Mouse (Mus musculus) lung, postnatal 36 days (tissue): ENCODE measurements at regions not wholly inside any gene's neighbourhood (a gene's known extent, or its start where the extent isn't known, plus 50 kb on each side); places are given as distances from the start of the nearest gene placed in this dataset.
A peak's percentile ranks its signal among the peaks of the same experiment; 100 is the strongest.

Source experiments
- DNase-seq: peaks from one replicate; pipeline ENCODE4 v3.0.0; 2022; ENCODE audit warnings: mixed read lengths

DNA sequence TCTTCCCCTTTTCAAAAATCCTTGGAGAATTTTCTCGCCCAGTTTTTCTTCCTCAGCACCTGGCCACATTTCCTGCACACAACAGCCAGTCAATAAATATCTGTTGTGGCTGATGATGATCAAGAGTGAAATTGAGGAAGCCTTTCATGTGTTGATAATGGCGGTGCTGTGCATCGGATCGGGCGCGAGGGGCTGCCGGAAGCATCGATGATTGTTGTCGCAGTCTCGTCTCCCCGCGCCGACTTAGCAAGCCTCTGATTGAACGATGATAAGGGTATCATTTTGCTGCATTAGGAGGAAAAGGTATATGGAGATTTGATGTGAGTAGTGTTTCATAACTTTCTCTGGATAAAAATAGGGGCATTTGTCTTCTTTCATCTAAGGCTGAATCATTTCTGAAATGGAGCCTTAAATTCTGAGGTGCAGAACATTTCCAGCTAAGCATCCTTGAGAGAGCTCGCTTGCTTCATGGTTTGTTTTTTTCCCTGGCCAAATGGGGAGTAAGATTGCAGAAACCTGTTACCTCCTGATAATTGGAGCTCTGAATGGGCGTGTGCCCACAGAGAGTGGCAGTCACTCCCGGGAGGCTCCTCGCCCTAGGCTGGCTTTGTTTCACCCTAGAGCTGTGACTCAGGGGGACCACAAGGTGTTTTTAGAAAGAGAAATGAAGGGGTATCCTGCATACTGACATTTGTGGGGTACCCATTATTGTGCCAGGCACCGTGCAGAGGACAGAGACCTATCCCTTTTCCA, 94.8 kb upstream of the Podxl start:
- DNase-seq: no peak

DNA sequence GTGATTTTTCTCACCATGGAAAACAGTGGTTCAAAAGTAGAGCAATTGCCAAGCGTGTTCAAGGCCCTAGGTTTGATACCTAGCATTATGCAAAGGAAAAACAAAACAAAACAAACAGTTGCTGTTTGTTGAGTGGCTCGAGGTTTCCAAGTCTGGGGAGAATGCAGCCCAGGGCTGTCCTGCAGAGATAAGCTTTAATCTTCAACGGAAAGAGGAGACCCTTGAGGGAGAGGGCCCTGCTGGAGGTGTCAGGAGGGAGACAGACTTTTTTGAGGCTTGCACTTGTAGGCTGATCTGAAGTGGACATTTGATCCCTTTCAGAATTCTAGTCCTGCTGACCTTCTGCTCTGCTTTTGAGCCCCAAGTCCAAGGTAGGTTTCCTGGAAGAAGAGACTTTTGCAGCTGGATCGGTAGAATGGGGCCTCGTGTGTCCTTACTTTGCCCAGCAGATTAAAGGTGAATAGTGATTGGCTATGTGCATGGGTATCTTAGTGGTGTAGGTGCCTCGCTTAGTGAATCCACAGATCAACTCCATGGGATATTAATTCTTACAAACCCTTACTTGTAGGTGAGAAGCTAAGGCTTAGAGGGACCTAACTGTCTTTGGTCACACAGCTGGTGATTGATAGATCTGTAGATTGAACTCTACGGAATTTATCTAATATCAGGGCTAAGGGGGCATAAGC, 87.2 kb upstream of the Podxl start:
- no peak for DNase-seq

DNA sequence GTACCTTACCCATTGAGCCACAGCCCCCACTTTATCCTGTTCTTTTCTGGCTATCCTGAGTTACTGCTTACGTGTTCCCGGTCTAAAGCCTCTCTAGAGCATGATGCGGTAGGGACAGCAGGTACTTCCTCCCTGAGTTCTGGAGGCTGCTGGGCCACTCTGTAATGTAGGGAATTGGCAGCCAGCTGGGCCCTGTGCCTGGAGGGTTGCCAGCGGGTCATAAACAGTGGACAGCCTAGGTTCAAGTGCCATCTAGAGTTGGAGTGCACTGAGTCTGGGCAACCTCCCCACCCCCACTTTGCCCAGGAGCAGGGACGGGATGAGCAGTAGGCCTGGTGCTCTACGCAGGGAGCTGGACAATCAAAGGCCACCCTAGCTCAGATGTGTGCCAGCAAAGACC, 81.5 kb upstream of the Podxl start:
- DNase-seq: peak; percentile 67

DNA sequence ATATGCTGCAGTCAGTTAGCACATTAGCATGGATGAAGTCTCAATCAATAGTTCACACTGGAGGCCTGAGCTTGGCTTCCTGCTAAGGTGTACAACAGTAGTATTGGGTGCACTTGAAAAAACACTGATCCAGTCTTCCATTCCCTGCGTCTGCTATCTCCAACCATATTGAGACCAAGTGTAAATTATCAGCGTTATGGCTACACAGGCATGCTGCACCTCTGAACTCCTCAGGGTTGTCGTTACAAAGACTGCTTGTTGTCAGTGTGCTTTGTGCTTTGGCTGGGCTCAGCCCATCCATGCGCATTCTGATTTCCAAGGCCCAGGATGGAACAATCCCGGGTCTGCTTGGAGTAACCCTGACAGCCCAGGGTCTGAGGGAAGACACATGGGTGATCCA, 80.7 kb upstream of the Podxl start:
- no peak for DNase-seq

DNA sequence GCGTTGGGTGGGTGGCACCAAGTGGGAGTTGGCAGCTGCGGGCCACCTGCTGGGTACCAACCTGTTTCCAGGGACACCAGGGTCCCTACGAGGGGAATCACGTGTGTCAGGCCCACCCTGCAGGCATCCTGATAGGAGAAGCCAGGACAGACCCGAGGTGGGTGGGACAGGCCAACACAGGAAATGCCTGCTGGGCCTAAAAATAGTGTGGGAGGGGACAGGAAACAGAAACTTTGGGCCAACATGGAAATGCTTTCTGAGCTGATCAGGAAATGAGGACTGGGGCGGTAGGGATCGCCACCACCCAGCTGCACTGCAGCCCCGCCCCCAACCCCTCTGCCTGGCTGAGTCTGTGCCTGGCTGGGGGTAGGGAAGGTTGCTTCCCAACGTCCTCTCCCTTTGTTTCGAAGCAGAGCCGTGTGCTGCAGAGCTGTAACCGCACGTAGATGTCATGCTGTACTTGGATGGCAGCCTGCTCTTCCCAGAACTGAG, 78.7 kb upstream of the Podxl start:
- peak; percentile 91 for DNase-seq

DNA sequence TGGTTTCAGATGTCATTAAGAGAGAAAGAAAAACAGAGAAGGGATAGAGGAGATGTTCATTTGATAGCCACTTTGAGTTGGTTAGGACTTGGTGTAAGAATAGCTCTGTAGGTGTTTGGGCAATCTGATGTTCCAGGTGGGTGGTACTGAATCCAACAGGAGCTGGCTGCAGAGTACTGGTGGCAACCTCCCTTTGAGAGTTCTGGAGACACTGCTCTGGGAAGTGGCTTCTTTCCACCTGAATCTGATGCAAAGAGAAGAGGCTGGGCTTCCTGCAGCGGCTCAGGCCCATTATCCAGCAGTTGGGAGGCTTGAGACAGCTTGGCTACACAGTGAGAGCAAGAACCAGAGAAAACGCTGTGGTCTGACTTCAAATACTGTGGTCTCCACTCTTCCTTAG, 77.0 kb upstream of the Podxl start:
- no peak for DNase-seq

DNA sequence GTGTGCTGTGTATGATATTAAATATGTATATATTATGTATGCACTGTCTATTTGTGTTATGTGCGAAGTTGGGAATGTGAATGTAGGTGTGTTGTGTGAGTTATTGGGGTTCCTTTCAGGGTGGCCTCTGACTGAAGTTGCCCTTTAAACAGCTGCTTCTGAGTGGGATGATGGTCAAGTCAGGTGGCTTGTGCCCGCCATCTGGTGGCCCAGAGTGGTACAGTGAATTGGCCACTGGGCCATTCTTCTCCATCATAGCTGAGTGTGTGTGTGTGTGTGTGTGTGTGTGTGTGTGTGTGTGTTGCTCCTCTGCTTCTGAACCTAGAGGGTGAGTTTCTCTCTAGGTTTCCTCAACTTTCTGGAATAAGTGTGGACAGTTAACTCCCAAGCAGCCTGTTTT, 75.7 kb upstream of the Podxl start:
- peak; percentile 88 for DNase-seq

DNA sequence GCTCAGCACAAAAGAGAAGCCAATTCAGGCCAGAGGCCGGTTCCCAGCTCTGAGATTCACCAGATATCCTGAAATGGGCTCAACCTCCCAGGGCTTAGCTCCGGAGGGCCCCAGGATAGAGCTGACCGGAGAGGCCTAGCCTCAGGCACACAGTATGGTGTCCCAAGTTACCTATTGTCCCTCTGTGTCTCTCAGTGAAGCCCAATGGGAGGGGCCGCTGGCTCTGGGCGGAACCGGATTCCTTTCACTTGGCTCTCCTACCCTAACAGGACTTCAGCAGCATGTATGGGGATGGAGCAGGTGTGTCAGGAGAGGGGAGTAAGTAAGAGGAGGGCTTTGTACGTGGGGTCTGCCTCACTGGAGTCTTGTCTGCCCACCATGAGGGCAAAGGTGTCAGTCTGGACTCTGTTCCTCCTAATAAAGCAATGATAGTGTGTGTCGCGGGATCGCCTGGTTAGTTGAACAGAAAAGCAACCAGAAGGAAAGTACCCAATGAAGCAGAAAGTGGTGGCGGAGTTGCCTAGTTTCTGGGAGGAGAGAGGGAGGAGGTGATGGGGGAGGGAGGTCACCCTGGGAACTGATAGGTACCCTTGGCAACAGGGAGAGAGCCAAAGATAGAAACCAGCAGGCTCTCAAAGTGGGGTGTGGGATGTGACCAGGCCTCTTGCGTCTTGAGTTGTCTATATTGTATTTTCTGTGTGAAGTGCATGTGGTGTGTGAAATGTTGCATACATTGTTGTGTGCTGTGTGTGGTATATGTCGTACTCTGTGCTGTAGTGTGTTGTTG, 74.8 kb upstream of the Podxl start:
- no peak for DNase-seq

DNA sequence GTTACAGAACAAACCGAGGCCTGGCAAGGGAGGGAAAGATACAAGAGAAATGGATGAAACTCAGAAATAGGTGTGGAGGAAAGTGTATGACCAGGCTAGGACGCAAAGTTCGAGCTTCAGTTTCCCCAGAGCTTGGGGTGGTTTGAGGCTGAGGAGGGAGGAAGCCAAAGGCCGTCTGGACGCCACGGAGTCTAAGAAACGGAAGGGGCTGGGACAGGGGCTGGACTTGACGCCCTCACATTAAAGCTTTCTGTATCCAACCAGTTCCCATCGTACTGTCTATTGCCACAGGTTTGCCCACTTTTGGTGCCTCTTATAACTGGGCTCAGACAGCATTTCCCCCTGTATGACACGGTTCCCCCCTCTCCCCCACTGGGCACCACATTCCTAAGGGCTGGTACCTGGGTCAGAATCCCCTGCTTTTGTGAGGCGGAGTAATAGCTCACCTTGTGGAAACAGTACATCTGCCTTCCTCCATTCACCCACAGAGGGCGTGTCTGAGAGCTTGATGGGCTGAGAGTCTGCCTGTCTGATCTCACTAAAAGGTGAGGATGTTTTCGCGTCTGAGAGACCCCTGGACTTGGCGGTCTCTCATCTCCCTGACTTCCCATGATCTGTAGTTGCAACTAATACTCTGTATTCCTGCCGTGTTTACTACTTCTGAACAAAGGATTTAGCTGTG, 73.7 kb upstream of the Podxl start:
- peak; percentile 21 for DNase-seq

DNA sequence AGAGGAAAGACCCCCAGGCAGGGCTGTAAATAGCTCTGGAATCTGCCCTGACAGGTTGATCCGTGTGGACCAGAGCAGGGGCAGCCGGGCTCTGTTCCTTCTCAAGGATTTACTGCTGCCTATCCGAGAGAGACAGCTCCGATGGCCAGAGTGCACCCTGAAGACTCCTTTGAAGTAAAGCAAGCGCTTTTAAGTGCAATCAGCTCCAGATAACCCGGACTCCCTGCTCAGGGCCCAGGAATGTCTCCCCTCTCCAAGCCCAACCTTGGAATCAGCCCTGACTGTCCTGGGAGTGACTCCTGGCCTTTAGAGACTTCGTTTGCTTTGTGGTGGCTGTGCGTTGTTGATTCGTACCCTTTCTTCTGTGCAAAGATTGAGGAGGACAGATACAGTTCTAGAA, 73.2 kb upstream of the Podxl start:
- DNase-seq: no peak

DNA sequence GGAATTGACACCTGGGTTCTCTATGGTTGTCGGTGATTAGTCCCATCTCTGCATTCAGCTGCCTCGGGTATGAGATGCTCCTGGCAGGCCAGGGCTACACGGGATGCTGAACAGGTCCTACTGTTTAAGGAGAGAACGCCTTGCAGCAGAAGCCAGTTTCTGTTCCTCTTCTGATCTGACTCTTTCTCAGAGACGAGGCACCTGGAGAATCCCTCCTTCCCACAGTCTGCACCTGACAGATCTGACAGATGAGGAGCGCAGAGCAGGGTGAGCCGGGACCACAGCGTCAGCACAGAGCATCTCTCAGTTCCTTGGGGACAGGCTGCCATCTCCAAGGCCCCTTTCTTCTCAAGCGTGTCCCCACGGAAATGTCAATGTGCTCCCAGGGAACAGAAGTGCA, 68.7 kb upstream of the Podxl start:
- no peak for DNase-seq

DNA sequence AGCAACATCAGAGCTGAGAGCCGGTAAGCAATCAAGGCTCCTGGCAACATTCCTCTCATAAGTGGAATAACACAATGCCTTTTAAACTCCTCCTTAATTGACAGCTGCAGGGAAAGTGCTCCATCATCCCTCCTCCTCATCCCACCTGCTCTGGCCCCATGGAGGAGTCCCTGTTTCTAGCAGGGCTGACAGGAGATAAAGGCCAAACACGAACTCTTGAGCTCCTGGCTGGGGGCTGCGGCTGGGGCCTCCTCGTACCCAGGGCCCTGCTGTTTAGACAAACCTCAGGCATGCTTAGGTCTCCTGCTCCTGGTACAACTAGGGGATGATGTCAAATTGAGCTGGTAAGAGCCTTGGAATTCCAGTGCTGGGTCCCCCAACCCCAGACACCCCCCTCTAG, 66.2 kb upstream of the Podxl start:
- no peak for DNase-seq

DNA sequence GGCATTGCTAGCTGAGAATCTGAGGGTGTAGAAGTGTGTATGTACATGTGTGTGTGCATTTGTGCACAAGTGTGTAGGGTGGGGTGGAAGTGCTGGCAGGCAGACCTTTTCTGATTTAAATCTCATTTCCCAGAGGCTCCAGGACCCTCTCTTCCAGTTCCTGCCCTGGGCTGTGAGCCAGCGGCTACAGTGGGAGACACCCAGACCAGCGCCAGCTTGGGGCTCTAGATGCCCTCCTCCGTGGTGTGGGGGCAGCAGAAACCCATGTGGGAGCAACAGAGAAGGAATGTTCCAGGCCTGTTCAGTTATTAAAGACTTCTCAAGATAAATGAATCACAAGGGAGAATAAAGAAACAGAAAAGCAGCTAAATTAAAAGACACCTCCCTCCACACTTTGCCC, 64.1 kb upstream of the Podxl start:
- peak; percentile 19 for DNase-seq

DNA sequence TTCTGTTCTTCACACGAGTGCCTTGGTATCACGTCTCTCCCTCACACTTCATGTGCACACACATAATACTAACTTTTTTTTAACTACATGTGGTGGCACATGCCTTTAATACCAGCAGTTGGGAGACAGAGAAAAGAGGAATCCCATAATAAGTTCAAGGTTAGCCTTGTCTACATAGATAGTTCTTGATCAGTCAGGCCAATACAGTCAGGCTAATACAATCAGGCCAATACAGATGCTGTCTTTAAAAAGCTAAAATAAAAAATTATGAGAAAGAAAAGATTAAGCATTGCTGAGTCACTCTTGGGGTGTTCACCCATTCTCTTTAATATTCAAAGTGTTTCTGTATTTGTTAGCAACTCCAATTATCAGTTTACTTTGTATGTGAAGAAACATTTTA, 61.3 kb upstream of the Podxl start:
- no peak for DNase-seq

DNA sequence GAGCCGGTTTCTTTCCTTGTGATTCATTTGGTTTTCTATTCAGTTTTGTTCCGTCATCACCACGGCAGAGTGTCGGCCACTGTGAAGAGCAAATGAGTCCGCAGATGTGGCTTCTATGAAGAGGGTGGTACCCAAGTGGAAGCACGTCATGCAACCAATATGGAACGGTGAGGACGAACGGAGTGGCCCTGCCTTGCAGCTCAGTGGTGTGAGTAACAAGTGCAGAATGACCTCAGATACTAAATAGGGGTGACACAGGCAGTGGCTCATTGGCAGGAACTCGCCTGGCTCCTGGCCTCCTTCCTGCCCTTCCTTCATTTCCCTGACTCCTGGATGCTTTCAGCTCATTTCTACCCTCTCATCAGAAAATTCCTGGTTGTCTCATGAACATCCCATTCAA, 60.6 kb upstream of the Podxl start:
- DNase-seq: peak; percentile 29

DNA sequence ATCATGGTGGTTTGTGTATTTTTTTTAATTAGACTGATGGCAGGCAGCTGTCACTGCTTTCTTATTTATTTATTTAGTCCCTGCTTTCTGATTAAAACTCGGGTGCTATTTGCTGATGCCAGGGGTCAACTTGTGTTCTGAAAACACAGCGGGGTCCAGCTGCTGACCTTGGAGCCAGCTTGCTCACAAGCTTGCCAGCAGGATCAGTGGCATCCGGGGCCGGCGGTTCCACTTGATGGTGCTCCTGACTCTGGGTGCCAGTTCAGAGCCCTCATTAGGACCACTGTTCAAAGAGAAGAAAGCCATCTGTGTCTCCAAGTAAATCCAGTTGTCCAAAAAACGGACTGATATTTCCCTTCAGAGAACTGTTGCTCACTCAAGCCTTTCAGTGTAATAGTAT, 57.2 kb upstream of the Podxl start:
- DNase-seq: no peak

DNA sequence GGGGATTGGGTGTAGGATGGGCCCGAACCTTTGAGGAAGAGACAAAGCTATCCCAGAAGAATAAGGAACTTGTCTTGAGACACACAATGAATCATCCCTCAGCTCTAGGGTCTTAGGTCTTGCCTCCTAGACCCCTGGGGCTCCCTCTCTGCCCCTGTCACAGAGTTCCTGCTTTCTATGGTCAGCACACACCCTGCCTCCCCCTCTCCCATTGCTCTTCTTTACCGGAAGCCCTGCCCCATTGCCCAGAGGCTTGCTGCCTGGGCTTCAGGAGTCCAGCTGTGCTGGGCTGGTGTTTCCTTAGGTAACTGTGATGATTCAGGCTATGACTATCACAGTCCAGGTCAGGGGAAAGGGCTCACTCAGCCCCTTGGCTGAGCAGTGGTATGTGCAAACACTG, 55.1 kb upstream of the Podxl start:
- no peak for DNase-seq

DNA sequence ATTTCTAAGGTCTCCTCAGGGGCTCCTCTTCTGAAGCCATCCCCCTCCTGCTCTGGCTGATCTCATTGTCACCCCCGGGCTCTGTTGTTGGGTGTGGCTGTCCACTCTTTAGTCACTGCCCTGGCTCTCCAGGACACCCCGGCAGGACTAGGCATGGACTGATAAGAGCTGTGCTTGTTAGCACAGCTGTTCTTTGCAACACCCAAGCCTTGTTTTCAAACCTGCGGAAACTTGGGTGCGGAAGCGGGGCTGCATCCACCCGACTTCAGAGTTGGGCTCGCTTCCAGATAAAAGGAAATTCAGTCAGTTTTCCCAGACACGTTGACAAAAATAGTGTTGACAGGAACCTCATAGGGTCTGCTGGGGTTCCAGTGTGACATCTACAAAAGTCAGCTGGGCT, 53.6 kb upstream of the Podxl start:
- peak; percentile 68 for DNase-seq

DNA sequence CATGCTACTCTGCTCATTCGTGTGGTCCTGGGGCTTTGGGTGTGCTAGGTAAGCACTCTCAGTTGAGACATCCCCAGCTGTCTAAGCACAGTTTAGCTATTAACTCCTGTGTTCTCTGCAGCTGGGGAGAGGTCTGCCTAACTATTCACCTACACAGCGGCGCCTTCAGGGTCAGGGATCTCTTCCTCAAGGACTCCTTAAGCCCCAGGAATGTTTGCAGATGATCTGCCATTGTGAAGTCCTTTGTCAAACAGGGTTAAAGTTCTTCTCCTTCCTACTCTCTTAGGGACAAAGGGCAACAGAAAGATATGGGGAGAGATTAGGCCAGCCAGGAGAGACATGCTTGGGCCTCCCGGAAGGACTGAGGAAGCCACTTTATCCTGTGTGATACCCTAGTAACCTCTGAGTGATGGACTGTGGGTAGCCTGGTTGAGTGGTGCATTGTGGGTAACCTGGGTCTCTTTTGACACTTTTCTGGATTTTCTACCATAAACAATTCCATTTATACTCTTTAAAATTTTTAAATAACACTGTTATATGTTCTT, 51.7 kb upstream of the Podxl start:
- DNase-seq: no peak

DNA sequence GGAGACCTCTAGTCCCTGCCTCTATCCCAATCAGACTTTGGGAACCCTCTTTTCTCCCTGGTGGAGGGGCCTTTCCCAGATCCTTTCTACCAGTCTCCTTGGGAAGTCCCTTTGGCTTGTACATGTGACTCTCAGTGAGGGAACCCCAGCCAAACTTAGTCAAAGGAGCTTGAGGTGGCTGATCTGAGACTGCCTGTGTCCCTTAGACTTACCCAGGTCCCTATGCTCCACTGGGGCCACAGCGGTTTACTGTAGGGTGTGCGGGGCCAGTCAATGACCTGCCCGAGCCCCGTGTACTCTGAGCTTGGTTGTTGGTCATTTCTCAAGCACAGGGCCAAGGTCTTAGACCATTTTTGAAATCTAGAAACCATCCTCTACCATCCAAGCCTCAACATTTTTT, 50.8 kb upstream of the Podxl start:
- DNase-seq: no peak

DNA sequence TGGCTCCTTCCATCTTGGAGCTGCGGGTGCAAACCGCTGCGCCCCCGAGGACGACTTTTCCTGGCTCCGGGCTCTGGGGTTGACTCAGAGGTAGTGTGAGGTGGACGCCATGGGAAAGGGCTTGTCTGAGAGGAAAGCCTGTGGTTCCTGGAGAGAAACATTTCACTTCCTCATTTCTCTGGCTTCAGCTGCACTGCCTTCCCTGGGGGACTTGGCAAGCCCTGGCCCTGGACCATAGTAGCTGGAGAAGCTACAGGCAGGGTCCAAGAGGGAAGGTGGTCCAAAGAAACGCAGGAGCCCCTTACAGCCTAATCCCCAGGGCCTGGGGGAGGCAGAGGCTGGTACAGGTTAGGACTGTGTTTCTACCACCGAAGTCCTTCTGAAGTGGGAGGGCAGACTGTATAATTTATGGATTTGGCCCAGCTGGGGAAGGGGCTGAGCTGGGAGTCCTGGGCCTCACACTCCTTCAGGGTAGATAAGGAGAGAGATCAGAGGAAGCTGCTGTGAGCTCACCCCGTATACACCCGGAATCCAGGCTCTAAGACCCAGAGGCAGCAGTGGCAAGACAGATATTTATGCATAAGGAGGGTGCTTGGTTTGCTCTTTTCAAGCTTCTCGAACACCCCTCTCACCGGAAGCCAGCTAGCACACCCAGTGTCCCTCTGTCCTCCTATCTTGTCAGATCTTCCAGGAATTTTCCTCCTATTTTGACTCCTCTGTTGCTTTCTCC, 50.0 kb upstream of the Podxl start:
- DNase-seq: peak; percentile 58
